Mouse (Mus musculus) intestine, embryonic 14.5 days (tissue): ENCODE results near the gene Ush2a. TPM values are rescaled to one million over a fixed set of nuclear protein-coding genes. Genes with fewer than 3 reads are reported as not detected.

Experiments
- ATAC-seq: fragments of 200-750 bp; cut with Nextera tagmentation; replicated peaks from 2 replicates; pipeline ENCODE4 v1.8.0; 2017; ENCODE audit warnings: low read depth, moderate number of reproducible peaks, moderate TSS enrichment, moderate library complexity; ENCODE audit not compliant: low FRiP score, low TSS enrichment
- DNase-seq: peaks from one replicate; pipeline ENCODE4 v3.0.0-alpha.2; 2018; ENCODE audit warnings: low spot score
- H3K27ac ChIP-seq: fragments of 300-500 bp; sonication (generic); 2 replicates; pipeline ENCODE4 v1.5.1; 2014; ENCODE audit warnings: low read depth, mild to moderate bottlenecking, control low read depth
- H3K27me3 ChIP-seq: fragments of 300-500 bp; sonication (generic); replicated peaks from 2 replicates; pipeline ENCODE4 v1.6.1; 2014; ENCODE audit warnings: low read length, control low read depth; ENCODE audit not compliant: control insufficient read depth, insufficient read depth
- H3K36me3 ChIP-seq: fragments of 300-500 bp; sonication (generic); 2 replicates; pipeline ENCODE4 v1.6.1; 2014; ENCODE audit warnings: low read length, control low read depth; ENCODE audit not compliant: control insufficient read depth, insufficient read depth
- H3K4me1 ChIP-seq: fragments of 300-500 bp; sonication (generic); replicated peaks from 2 replicates; pipeline ENCODE4 v1.6.1; 2014; ENCODE audit warnings: low read length, control low read depth, mixed read lengths; ENCODE audit not compliant: control insufficient read depth, insufficient read depth
- H3K4me2 ChIP-seq: fragments of 300-500 bp; sonication (generic); 2 replicates; pipeline ENCODE4 v1.6.1; 2014; ENCODE audit warnings: low read length
- H3K4me3 ChIP-seq: fragments of 300-500 bp; sonication (generic); 2 replicates; pipeline ENCODE4 v1.5.1; 2014; ENCODE audit warnings: low read depth, low read length, control low read depth, mixed read lengths
- H3K9ac ChIP-seq: fragments of 300-500 bp; sonication (generic); 2 replicates; pipeline ENCODE4 v1.6.1; 2014; ENCODE audit warnings: mild to moderate bottlenecking, low read length
- H3K9me3 ChIP-seq: fragments of 300-500 bp; sonication (generic); 2 replicates; pipeline ENCODE4 v1.6.1; 2016; ENCODE audit warnings: low read length, control low read depth; ENCODE audit not compliant: control insufficient read depth
- WGBS: fragments of 180-500 bp; shearing (Covaris S2); extraction: QIAGEN DNeasy Blood & Tissue Kit; methylation state at CpG from one replicate; pipeline ENCODE4 v1.1.7; 2014; 5-methylcytosine and 5-hydroxymethylcytosine counted together
- polyA plus RNA-seq: library from polyadenylated mRNA; unstranded; fragments of >200 nt; fragmentation: Nextera tagmentation; extraction: Ambion mirVana; gene quantifications from 2 replicates; pipeline ENCODE4 v1.2.1, GENCODE M21; 2014

The Ush2a gene
- polyA plus RNA-seq, 1 experiment from 2014 or later = 0.04 TPM

DNA sequence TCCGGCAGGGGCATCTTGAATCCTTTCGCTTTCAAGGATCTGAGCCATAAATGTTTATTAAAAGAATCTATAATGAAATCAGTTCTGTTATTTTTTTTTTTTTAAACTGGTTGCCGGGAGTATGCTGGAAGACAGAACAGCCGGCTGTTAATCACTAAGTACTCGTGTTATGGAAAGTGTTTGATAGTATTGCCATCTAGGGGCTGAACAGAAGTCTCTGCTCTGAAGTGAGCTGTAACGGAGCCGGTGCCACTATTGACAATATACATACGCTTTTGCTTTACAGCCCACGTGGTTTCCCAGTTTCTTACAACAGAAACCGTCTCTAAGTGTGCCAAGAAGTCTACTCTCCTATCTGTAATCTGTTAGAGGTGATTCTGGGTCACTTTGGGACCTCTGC lies 642.3 kb downstream of the Ush2a start:
- no peak for ATAC-seq
- no peak overlapping the region for H3K27ac ChIP-seq
- H3K4me1 ChIP-seq = no peaks in the 10 kb centered on the region; the same call in 1 of the 2 replicates
- H3K4me3 ChIP-seq = no peak overlapping the region
- DNase-seq = no peak
- peak overlapping the region; percentile 11; the same call in 1 of the 2 replicates for H3K4me2 ChIP-seq
- WGBS = 18% methylated on average over 10 of the region's 10 CpGs
- no peak overlapping the region for H3K9ac ChIP-seq
- H3K9me3 ChIP-seq = no peaks in the 10 kb centered on the region
- no peaks in the 10 kb centered on the region for H3K36me3 ChIP-seq
- H3K27me3 ChIP-seq = no peaks in the 10 kb centered on the region

GRCm38 (mm10) chr1:188906175-188906574 lies 644.4 kb downstream of the Ush2a start:
- 85% methylated on average over 7 of the region's 7 CpGs for WGBS
- no peak overlapping the region for H3K27ac ChIP-seq
- DNase-seq = no peak
- no peak overlapping the region for H3K4me3 ChIP-seq
- no peaks in the 10 kb centered on the region for H3K9me3 ChIP-seq
- no peaks in the 10 kb centered on the region; the same call in 1 of the 2 replicates for H3K4me1 ChIP-seq
- H3K36me3 ChIP-seq = no peaks in the 10 kb centered on the region
- ATAC-seq = no peak
- H3K9ac ChIP-seq = no peak overlapping the region
- no peaks in the 10 kb centered on the region for H3K27me3 ChIP-seq
- H3K4me2 ChIP-seq = no peak overlapping the region

DNA sequence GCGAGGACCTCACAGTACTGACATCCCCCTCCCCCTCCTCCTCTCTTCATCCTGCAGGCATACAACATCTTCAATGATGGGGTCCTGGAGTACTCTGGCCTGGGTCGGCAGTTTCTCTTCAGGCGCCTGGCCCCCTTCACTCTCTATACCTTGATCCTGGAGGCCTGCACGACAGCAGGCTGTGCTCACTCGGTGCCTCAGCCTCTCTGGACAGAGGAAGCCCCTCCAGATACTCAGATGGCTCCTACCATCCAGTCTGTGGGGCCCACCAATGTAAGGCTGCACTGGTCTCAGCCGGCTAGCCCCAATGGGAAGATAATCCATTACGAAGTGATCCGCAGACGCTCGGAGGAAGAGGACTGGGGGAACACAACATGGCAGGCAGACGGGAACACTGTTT lies 648.8 kb downstream of the Ush2a start:
- no peak overlapping the region for H3K27ac ChIP-seq
- no peak for ATAC-seq
- no peaks in the 10 kb centered on the region for H3K9me3 ChIP-seq
- no peaks in the 10 kb centered on the region for H3K36me3 ChIP-seq
- H3K4me2 ChIP-seq = no peak overlapping the region
- H3K4me1 ChIP-seq = no peaks in the 10 kb centered on the region
- no peak overlapping the region for H3K4me3 ChIP-seq
- H3K9ac ChIP-seq = no peak overlapping the region
- 84% methylated on average over 11 of the region's 11 CpGs for WGBS
- DNase-seq = no peak
- no peaks in the 10 kb centered on the region for H3K27me3 ChIP-seq

GRCm38 (mm10) chr1:188919946-188920345 lies 658.1 kb downstream of the Ush2a start:
- no peaks in the 10 kb centered on the region for H3K9me3 ChIP-seq
- DNase-seq (no peak), ATAC-seq (no peak)
- no peak overlapping the region for H3K9ac ChIP-seq
- no peaks in the 10 kb centered on the region for H3K36me3 ChIP-seq
- no peak overlapping the region for H3K27ac ChIP-seq
- no peak overlapping the region for H3K4me3 ChIP-seq
- H3K4me1 ChIP-seq = no peaks in the 10 kb centered on the region
- WGBS = 37% methylated on average over 1 of the region's 1 CpGs
- H3K4me2 ChIP-seq = no peak overlapping the region
- no peaks in the 10 kb centered on the region for H3K27me3 ChIP-seq

- no peaks in the 10 kb centered on the region for H3K9me3 ChIP-seq
- ATAC-seq = no peak
- H3K4me3 ChIP-seq = no peak overlapping the region
- H3K4me1 ChIP-seq = no peaks in the 10 kb centered on the region
- DNase-seq = no peak
- no peak overlapping the region for H3K9ac ChIP-seq
- H3K27ac ChIP-seq = no peak overlapping the region
- H3K4me2 ChIP-seq = no peak overlapping the region
- no peaks in the 10 kb centered on the region for H3K27me3 ChIP-seq
- no peaks in the 10 kb centered on the region for H3K36me3 ChIP-seq
- whole genome bisulfite sequencing = 67% methylated on average over 14 of the region's 14 CpGs
These were observed 675.5 kb downstream of the Ush2a start for GRCm38 (mm10) chr1:188937246-188937780.

DNA sequence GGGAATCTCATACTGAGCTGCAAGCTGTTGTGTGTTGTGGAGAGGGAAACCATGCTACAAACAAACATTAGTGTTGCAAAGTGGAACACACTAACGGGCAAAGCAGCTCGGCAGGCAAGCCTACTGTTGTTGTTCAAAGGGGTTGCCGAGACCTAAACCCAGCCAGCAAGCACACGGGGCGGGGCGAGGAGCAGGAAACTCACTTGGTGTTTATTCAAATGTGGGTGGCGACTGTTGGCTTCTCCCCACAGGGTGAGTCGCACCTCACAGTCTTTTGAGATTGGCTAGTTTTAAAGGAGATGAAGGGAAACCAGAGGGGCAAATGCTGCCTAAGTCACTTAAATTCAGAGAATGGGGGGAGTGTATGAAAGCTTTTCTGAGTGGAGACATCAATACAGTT lies 683.5 kb downstream of the Ush2a start:
- ATAC-seq (no peak), DNase-seq (no peak)
- WGBS = 16% methylated on average over 8 of the region's 8 CpGs
- Histone ChIP-seq H3K9ac (no peak overlapping the region), H3K27ac (no peak overlapping the region), H3K4me3 (no peak overlapping the region), H3K27me3 (no peaks in the 10 kb centered on the region), H3K4me1 (0 out of 2 replicates have a peak, but pooled peaks cover 4% of the 10 kb centered on the region), H3K9me3 (no peaks in the 10 kb centered on the region), H3K36me3 (no peaks in the 10 kb centered on the region), H3K4me2 (no peak overlapping the region)

GRCm38 (mm10) chr1:188946849-188947248 lies 685.0 kb downstream of the Ush2a start:
- ATAC-seq (no peak), DNase-seq (no peak)
- 86% methylated on average over 11 of the region's 11 CpGs for WGBS
- Histone ChIP-seq H3K4me2 (no peak overlapping the region), H3K9ac (no peak overlapping the region), H3K27ac (no peak overlapping the region), H3K36me3 (no peaks in the 10 kb centered on the region), H3K4me1 (0 out of 2 replicates have a peak, but pooled peaks cover 4% of the 10 kb centered on the region), H3K4me3 (no peak overlapping the region), H3K9me3 (no peaks in the 10 kb centered on the region), H3K27me3 (no peaks in the 10 kb centered on the region)

GRCm38 (mm10) chr1:188947794-188948193 lies 686.0 kb downstream of the Ush2a start:
- Histone ChIP-seq H3K27me3 (no peaks in the 10 kb centered on the region), H3K4me2 (no peak overlapping the region), H3K9ac (no peak overlapping the region), H3K36me3 (no peaks in the 10 kb centered on the region), H3K4me1 (0 out of 2 replicates have a peak, but pooled peaks cover 4% of the 10 kb centered on the region), H3K4me3 (no peak overlapping the region), H3K9me3 (no peaks in the 10 kb centered on the region), H3K27ac (no peak overlapping the region)
- 62% methylated on average over 5 of the region's 5 CpGs for WGBS
- DNase-seq (no peak), ATAC-seq (no peak)

DNA sequence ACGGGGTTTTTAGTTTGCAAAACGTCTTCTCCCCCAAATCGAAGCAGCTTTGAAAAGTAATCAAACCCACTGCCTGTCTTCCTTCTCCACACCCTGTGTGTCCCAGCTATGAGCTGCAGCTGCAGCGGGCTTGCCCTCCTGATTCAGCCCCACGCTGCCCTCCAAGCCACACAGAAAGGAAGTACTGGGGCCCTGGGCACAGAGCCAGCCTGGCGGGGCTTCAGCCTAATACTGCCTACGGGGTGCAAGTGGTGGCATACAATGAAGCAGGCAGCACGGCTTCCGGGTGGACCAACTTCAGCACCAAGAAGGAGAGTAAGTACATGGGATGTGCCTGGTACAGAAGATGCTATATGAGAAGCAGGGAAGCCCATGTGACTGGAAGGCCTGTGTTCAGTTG lies 686.5 kb downstream of the Ush2a start:
- Histone ChIP-seq H3K4me2 (no peak overlapping the region), H3K27me3 (no peaks in the 10 kb centered on the region), H3K4me3 (no peak overlapping the region), H3K4me1 (0 out of 2 replicates have a peak, but pooled peaks cover 4% of the 10 kb centered on the region), H3K27ac (no peak overlapping the region), H3K36me3 (no peaks in the 10 kb centered on the region), H3K9me3 (no peaks in the 10 kb centered on the region), H3K9ac (no peak overlapping the region)
- WGBS = 77% methylated on average over 9 of the region's 9 CpGs
- DNase-seq = no peak
- ATAC-seq = no peak
